Mouse (Mus musculus) frontal cortex, adult (tissue): ENCODE results near the gene Gm9195.

Experiments
- ATAC-seq: cut with Nextera tagmentation; 2 replicates; pipeline ENCODE4 v1.9.2; 2017; ENCODE audit warnings: mild to moderate bottlenecking, moderate library complexity, mixed read lengths; ENCODE audit not compliant: low TSS enrichment

Gene Gm9195

DNA sequence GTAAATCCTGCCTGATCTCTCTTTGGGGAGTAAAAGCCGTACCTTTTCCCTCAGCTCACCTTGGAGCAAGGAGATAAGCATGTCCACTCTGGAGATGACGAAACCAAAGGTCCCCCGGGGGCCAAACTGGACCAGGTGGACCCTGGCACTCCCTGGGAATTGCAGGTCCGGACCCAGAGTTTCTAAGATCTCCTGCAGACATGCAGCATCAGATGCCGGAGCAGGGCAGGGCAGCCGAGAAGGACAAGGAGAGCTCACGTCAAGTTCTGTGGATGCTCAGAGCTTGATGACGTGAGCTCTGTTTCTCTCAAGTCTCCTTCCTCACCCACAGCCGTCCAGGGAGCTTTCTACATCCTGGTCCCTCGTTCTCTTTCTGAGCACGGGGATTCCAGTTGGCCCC lies 48.7 kb downstream of the Gm9195 start:
- no peak for ATAC-seq

DNA sequence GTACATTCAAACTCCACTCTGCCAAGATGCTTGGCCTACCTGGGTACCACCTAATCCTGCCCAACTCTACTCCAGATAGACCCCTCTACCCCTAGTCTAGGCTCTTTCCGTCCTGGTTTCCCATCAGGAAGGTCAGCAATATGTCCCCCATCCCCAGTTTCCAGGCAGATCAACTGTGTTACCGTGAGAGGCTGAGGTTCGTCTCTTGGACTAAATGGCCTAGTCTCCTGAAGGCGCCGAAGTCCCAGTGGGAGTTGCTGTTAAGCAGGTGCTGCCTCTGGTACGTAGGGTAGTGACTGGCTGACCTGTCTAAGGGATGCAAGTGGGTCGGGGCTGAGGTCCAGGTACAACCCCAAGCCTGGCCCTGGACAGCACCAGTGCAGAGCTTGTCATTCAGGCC lies 50.7 kb downstream of the Gm9195 start:
- ATAC-seq: no peak

DNA sequence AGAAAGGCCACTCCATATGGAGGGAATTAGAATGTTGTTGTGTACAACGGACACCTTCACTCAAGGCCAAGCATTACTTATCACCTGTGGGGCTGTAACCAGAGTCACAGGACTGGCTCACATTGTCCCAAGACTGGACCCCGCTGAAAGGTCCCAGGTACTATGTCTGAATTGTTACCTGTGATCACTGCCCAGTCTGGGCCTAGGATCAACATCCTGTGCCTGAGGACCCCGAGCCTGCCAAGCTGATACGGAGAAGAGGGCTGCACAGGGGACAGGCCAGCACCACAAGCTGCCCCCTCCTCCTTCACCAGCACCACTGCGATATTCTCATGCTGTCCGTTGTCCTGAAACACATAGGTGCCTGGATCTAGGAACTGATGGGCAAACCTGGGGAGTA lies 51.2 kb downstream of the Gm9195 start:
- ATAC-seq: no peak

DNA sequence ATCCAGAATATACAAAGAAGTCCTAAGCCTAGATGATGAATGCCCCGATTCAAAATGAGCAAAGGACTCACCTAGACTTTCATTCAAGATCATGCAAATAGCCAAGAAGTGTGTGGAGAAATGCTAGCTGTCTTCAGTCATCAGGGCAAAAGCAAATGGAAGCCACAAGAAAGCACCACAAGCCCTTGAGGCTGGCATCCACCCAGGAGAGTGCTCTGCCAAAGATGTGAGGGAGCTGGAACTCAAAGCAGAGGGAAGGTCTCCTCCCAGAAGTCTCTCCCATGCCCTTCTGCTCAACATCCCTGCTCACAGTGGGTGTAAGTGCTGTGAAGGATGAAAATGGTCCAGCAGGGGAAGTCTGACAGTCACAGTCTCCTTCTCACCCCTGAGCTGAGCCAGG lies 52.7 kb downstream of the Gm9195 start:
- ATAC-seq: no peak

DNA sequence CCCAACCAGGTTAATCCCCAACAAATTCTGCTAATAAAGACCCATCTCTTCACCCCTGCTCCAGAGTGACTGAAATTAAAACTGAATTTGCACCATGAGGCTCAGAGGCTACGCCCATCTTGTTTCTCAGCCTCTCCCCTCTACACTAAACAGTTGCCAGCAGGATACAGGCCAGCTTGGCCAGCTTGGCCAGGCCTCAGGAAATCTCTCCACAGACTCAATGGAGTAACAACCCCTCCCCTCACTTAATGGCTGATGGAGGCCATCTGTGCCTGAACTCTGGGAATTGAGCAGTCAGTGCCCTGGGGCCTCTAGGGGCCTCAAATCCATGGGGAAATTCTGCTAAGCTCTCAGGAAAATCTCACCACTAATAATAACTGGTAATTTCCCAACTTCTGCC lies 101.9 kb downstream of the Gm9195 start:
- no peak for ATAC-seq

DNA sequence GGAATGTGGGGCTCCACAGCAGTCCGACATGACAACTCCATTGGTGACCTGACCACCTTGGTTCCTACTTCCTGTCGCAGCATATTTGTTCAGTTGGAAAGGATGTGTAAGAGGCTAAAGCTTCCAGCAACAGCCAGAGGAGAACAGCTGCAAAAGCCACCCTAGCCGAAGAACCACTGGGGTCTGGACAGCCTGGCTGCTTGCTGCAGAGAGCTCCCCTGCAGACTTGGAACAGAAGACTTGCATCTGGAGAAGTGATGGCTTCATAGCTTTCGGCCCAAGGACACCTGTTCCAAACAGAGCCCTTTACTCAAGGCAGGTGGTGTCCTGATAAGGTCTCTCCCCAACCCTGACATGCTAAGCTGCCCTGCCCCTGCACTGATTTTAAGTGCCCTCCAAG lies 102.3 kb downstream of the Gm9195 start:
- no peak for ATAC-seq

DNA sequence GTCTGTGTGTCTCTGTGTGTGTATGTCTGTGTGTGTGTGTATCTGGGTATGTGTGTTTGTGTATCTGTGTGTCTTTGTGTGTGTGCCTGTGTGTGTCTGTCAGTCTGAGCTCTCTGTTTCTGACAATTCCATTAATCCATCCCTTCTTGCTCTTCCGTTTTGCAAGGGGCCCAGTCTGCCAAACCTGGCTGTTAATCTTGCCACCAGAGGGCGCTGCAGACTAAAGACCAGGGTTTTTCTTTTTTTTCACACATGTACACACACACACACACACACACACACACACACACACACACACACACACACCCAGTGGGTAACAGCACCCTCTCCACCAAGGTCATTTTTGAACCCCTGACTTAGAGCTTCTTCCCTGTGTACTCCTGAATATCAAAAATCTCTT lies 114.4 kb downstream of the Gm9195 start:
- no peak for ATAC-seq
